8 mouse cellular contexts compared by ENCODE assay signal in the genomic region with DNA sequence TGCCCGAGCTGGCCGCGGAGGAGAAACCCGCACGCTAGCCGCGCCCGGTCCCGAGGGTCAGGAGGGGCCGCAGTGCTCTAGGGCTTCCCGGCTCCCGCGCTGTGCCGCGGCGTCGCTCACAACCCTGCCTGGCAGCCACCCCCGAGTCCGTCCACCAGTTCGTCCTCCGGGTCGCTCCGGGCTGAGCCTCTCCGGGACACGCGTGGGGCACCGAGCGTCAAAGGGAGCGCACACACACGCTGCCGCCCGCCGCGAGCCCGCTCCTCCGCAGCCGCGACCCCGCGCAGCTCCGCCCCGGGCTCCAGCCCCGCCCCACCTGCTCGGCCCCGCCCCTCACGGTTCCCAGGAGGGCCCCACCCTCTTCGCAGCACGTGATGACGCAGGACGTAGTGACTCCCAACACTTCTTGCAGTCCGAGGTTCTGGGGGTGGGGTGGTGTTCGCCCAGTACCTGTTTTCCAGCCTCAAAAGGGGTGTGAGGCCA. TPM values are rescaled to one million over a fixed set of nuclear protein-coding genes. Genes with fewer than 3 reads are reported as not detected.
DNase-seq lines count a peak whose midpoint lies in the region; ATAC-seq and TF ChIP-seq lines count a peak whose summit lies in the region.

A gene (minus strand): TSS at position 285 of the 483 bp plus-strand sequence.

- peak; percentile 91 for ATAC-seq in heart, embryonic 14.5 days (ENCODE audit: insufficient number of reproducible peaks, insufficient read depth, low FRiP score, low read depth)
- peak; percentile 98 for ATAC-seq in liver, embryonic 12.5 days

- H3K27ac ChIP-seq in heart, embryonic 14.5 days (replicated peaks in 1 of 2; ENCODE audit: control insufficient read depth in 1 of 2, insufficient read depth in 1 of 2, low read depth in 2 of 2, low read length in 2 of 2): no peak within 1 kb of the TSS
- H3K27ac ChIP-seq in liver, embryonic 12.5 days: 0 out of 2 replicates have a peak within 1 kb of the TSS, but pooled peaks have one; percentile 40

- H3K36me3 ChIP-seq in heart, embryonic 14.5 days (ENCODE audit: control insufficient read depth, insufficient read depth, low read length): no peaks in the 10 kb centered on the region
- H3K36me3 ChIP-seq in liver, embryonic 12.5 days: no peaks in the 10 kb centered on the region
- 0 out of 2 replicates have a peak, but pooled peaks cover 3% of the 10 kb centered on the region for H3K36me3 ChIP-seq in splenic B cell, adult 2 months (ENCODE audit: control insufficient read depth, insufficient read depth, low read length, poor library complexity, severe bottlenecking)

- 0 out of 4 replicates have a peak, but pooled peaks cover 0 to 5% of the 10 kb centered on the region in 2 experiments for H3K4me1 ChIP-seq in heart, embryonic 14.5 days (ENCODE audit: control insufficient read depth in 2 of 2, insufficient read depth in 2 of 2, low read length in 2 of 2)
- peaks cover 17% of the 10 kb centered on the region for H3K4me1 ChIP-seq in liver, embryonic 12.5 days

- H3K4me2 ChIP-seq in heart, embryonic 14.5 days (ENCODE audit: low read length): peak within 1 kb of the TSS; percentile 99
- peak within 1 kb of the TSS; percentile 100 for H3K4me2 ChIP-seq in liver, embryonic 12.5 days

- peak within 1 kb of the TSS; percentile 70 to 82 for H3K4me3 ChIP-seq in heart, embryonic 14.5 days (ENCODE audit: control insufficient read depth in 1 of 2, insufficient read depth in 1 of 2, low read depth in 1 of 2, low read length in 2 of 2)
- H3K4me3 ChIP-seq in liver, embryonic 12.5 days: peak within 1 kb of the TSS; percentile 80

- under 1% methylated on average over 34 of the region's 52 CpGs for WGBS in heart, embryonic 14.5 days
- WGBS in liver, embryonic 12.5 days (ENCODE audit: insufficient replicate concordance): 0% methylated on average over 40 of the region's 52 CpGs

- peak; percentile 80 to 81 for DNase-seq in B cell, adult 2 months
- DNase-seq in brain, embryonic 14.5 days (ENCODE audit: low read depth): peak; percentile 91
- peak; percentile 37 for DNase-seq in fibroblast of lung, adult 2 months (ENCODE audit: low read depth)
- peak; percentile 93 for DNase-seq in kidney, postnatal 14 days
- peak; percentile 75 for DNase-seq in naive thymus-derived CD4-positive, alpha-beta T cell, adult 2 months (ENCODE audit: low read depth)
- peak; percentile 74 for DNase-seq in splenic B cell, adult 2 months (ENCODE audit: low read depth, low spot score)

- H3K9ac ChIP-seq in heart, embryonic 14.5 days (ENCODE audit: low read length): peak within 1 kb of the TSS; percentile 77
- H3K9ac ChIP-seq in liver, embryonic 12.5 days: peak within 1 kb of the TSS; percentile 77

- H3K9me3 ChIP-seq in heart, embryonic 14.5 days (ENCODE audit: control insufficient read depth, low read length): no peaks in the 10 kb centered on the region
- H3K9me3 ChIP-seq in liver, embryonic 12.5 days (replicated peaks): no peaks in the 10 kb centered on the region

- no peaks in the 10 kb centered on the region for H3K27me3 ChIP-seq in heart, embryonic 14.5 days (ENCODE audit: control insufficient read depth, insufficient read depth, low read length)
- 0 out of 2 replicates have a peak, but pooled peaks cover 3% of the 10 kb centered on the region for H3K27me3 ChIP-seq in liver, embryonic 12.5 days (replicated peaks)
- H3K27me3 ChIP-seq in splenic B cell, adult 2 months (ENCODE audit: control insufficient read depth, insufficient read depth, low read length, poor library complexity, severe bottlenecking): no peaks in the 10 kb centered on the region

- 0 out of 2 replicates have a peak, but pooled peaks have one; percentile 43 for TF ChIP-seq POLR2A in brain, embryonic 14.5 days (IDR thresholded peaks at IDR 0.05; ENCODE audit: borderline replicate concordance, extremely low read depth, insufficient read depth, insufficient read length, poor library complexity, severe bottlenecking)

- TF ChIP-seq CTCF in brain, embryonic 14.5 days (IDR thresholded peaks at IDR 0.05; ENCODE audit: borderline replicate concordance, extremely low read depth, insufficient read depth, insufficient read length): no peak

RNA-seq across cellular contexts. Expression of the gene that starts here (rescaled TPM):
- polyA plus RNA-seq in brain, embryonic 14.5 days (2012; rRNA removed): 2.2 and 3.7 TPM in 2 replicates
- polyA plus RNA-seq in heart, embryonic 14.5 days (2014; fragmentation: Nextera tagmentation; extraction: Ambion mirVana): 2.2 and 2.4 TPM in 2 replicates
- polyA plus RNA-seq in liver, embryonic 12.5 days (2016; fragmentation: Nextera tagmentation; extraction: Ambion mirVana): 3.1 and 3.6 TPM in 2 replicates

Comparison
In these comparisons a context has a peak if more than half of its experiments do, and no peak if none do; other contexts are left out.
1. DNase-seq: peak in every context shown above with its lines; median percentile 93 in kidney, postnatal 14 days; 91 in brain, embryonic 14.5 days; 80 in B cell, adult 2 months; 75 in naive thymus-derived CD4-positive, alpha-beta T cell, adult 2 months; 74 in splenic B cell, adult 2 months; 37 in fibroblast of lung, adult 2 months.